Mouse (Mus musculus): Measurements from ENCODE around the gene Hspb8. TPM values are rescaled to one million over a fixed set of nuclear protein-coding genes. Genes with fewer than 3 reads are reported as not detected.

The Hspb8 gene
- polyA plus RNA-seq, 1 experiment = 64.0 TPM

GRCm38 (mm10) chr5:116405934-116406333, 16.7 kb downstream of the Hspb8 start:
- Histone ChIP-seq H3K4me1 (ENCODE audit: control insufficient read depth, insufficient read depth, low read length) (peaks cover 6% of the 10 kb centered on the region), H3K4me3 (ENCODE audit: low read depth, low read length) (no peak overlapping the region), H3K36me3 (ENCODE audit: control insufficient read depth, insufficient read depth, low read length, poor library complexity, severe bottlenecking) (0 out of 2 replicates have a peak, but pooled peaks cover 3% of the 10 kb centered on the region), H3K9ac (ENCODE audit: low read depth, poor library complexity, severe bottlenecking) (no peak overlapping the region), H3K27ac (ENCODE audit: insufficient read depth, low read length) (no peak overlapping the region), H3K27me3 (ENCODE audit: control insufficient read depth, insufficient read depth, low read length, poor library complexity, severe bottlenecking) (no peaks in the 10 kb centered on the region), H3K9me3 (replicated peaks; ENCODE audit: control insufficient read depth, insufficient read depth, low read length, poor library complexity, severe bottlenecking) (no peaks in the 10 kb centered on the region)
- TF ChIP-seq EP300 (IDR thresholded peaks at IDR 0.05; ENCODE audit: insufficient read depth, low read depth, low read length) (no peak), POLR2A (IDR thresholded peaks at IDR 0.05; ENCODE audit: insufficient read depth, low read length) (no peak), CTCF (IDR thresholded peaks at IDR 0.05; ENCODE audit: low read depth, low read length) (no peak)

- no peaks in the 10 kb centered on the region for H3K27me3 ChIP-seq (ENCODE audit: control insufficient read depth, insufficient read depth, low read length, poor library complexity, severe bottlenecking)
- H3K9ac ChIP-seq (ENCODE audit: low read depth, poor library complexity, severe bottlenecking) = no peak overlapping the region
- H3K4me3 ChIP-seq (ENCODE audit: low read depth, low read length) = no peak overlapping the region
- H3K9me3 ChIP-seq (replicated peaks; ENCODE audit: control insufficient read depth, insufficient read depth, low read length, poor library complexity, severe bottlenecking) = no peaks in the 10 kb centered on the region
- no peak overlapping the region for H3K27ac ChIP-seq (ENCODE audit: insufficient read depth, low read length)
- peaks cover 11% of the 10 kb centered on the region for H3K4me1 ChIP-seq (ENCODE audit: control insufficient read depth, insufficient read depth, low read length)
- H3K36me3 ChIP-seq (ENCODE audit: control insufficient read depth, insufficient read depth, low read length, poor library complexity, severe bottlenecking) = 0 out of 2 replicates have a peak, but pooled peaks cover 3% of the 10 kb centered on the region
- no peak for TF ChIP-seq POLR2A (IDR thresholded peaks at IDR 0.05; ENCODE audit: insufficient read depth, low read length)
- no peak for TF ChIP-seq EP300 (IDR thresholded peaks at IDR 0.05; ENCODE audit: insufficient read depth, low read depth, low read length)
- no peak for TF ChIP-seq CTCF (IDR thresholded peaks at IDR 0.05; ENCODE audit: low read depth, low read length)
Observed at GRCm38 (mm10) chr5:116404063-116404462, 18.6 kb downstream of the Hspb8 start.

DNA sequence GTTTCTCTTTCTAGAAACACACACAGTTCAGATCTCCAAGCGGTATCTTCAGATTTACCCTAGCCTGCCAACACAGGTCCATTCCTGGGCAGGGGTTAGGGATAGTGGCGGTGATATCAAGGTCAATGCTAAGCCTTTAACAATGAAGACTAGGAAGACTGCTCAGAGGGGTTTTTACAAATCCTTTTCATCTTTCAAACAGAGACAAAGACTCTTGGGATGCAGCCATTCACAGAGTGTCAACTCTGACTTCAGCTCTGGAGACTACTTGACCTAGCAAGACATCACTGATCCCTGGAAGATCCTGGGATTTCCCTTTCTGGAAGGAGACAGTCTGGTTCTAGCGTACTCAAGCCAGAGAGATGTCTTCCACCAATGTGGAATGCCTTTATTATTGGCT, 21.9 kb downstream of the Hspb8 start:
- no peak overlapping the region for H3K27ac ChIP-seq (ENCODE audit: insufficient read depth, low read length)
- no peaks in the 10 kb centered on the region for H3K36me3 ChIP-seq (ENCODE audit: control insufficient read depth, insufficient read depth, low read length, poor library complexity, severe bottlenecking)
- H3K4me1 ChIP-seq (ENCODE audit: control insufficient read depth, insufficient read depth, low read length) = peaks cover 9% of the 10 kb centered on the region
- no peak overlapping the region for H3K4me3 ChIP-seq (ENCODE audit: low read depth, low read length)
- TF ChIP-seq POLR2A (IDR thresholded peaks at IDR 0.05; ENCODE audit: insufficient read depth, low read length) = no peak
- TF ChIP-seq CTCF (IDR thresholded peaks at IDR 0.05; ENCODE audit: low read depth, low read length) = no peak
- TF ChIP-seq EP300 (IDR thresholded peaks at IDR 0.05; ENCODE audit: insufficient read depth, low read depth, low read length) = no peak
- no peaks in the 10 kb centered on the region for H3K9me3 ChIP-seq (replicated peaks; ENCODE audit: control insufficient read depth, insufficient read depth, low read length, poor library complexity, severe bottlenecking)
- no peaks in the 10 kb centered on the region for H3K27me3 ChIP-seq (ENCODE audit: control insufficient read depth, insufficient read depth, low read length, poor library complexity, severe bottlenecking)
- H3K9ac ChIP-seq (ENCODE audit: low read depth, poor library complexity, severe bottlenecking) = no peak overlapping the region

GRCm38 (mm10) chr5:116400042-116400730, 22.5 kb downstream of the Hspb8 start:
- Histone ChIP-seq H3K4me3 (ENCODE audit: low read depth, low read length) (no peak overlapping the region), H3K4me1 (ENCODE audit: control insufficient read depth, insufficient read depth, low read length) (peaks cover 9% of the 10 kb centered on the region), H3K36me3 (ENCODE audit: control insufficient read depth, insufficient read depth, low read length, poor library complexity, severe bottlenecking) (no peaks in the 10 kb centered on the region), H3K27ac (ENCODE audit: insufficient read depth, low read length) (no peak overlapping the region), H3K27me3 (ENCODE audit: control insufficient read depth, insufficient read depth, low read length, poor library complexity, severe bottlenecking) (no peaks in the 10 kb centered on the region), H3K9me3 (replicated peaks; ENCODE audit: control insufficient read depth, insufficient read depth, low read length, poor library complexity, severe bottlenecking) (no peaks in the 10 kb centered on the region), H3K9ac (ENCODE audit: low read depth, poor library complexity, severe bottlenecking) (no peak overlapping the region)
- no peak for TF ChIP-seq CTCF (IDR thresholded peaks at IDR 0.05; ENCODE audit: low read depth, low read length)
- no peak for TF ChIP-seq EP300 (IDR thresholded peaks at IDR 0.05; ENCODE audit: insufficient read depth, low read depth, low read length)
- TF ChIP-seq POLR2A (IDR thresholded peaks at IDR 0.05; ENCODE audit: insufficient read depth, low read length) = no peak

GRCm38 (mm10) chr5:116396104-116396503, 26.6 kb downstream of the Hspb8 start:
- Histone ChIP-seq H3K36me3 (ENCODE audit: control insufficient read depth, insufficient read depth, low read length, poor library complexity, severe bottlenecking) (no peaks in the 10 kb centered on the region), H3K9me3 (replicated peaks; ENCODE audit: control insufficient read depth, insufficient read depth, low read length, poor library complexity, severe bottlenecking) (no peaks in the 10 kb centered on the region), H3K4me3 (ENCODE audit: low read depth, low read length) (peak overlapping the region; percentile 42; the same call in 1 of the 2 replicates), H3K4me1 (ENCODE audit: control insufficient read depth, insufficient read depth, low read length) (peaks cover 6% of the 10 kb centered on the region), H3K27me3 (ENCODE audit: control insufficient read depth, insufficient read depth, low read length, poor library complexity, severe bottlenecking) (no peaks in the 10 kb centered on the region), H3K27ac (ENCODE audit: insufficient read depth, low read length) (peak overlapping the region; percentile 89), H3K9ac (ENCODE audit: low read depth, poor library complexity, severe bottlenecking) (no peak overlapping the region)
- TF ChIP-seq CTCF (IDR thresholded peaks at IDR 0.05; ENCODE audit: low read depth, low read length) (no peak), EP300 (IDR thresholded peaks at IDR 0.05; ENCODE audit: insufficient read depth, low read depth, low read length) (peak; percentile 94)

DNA sequence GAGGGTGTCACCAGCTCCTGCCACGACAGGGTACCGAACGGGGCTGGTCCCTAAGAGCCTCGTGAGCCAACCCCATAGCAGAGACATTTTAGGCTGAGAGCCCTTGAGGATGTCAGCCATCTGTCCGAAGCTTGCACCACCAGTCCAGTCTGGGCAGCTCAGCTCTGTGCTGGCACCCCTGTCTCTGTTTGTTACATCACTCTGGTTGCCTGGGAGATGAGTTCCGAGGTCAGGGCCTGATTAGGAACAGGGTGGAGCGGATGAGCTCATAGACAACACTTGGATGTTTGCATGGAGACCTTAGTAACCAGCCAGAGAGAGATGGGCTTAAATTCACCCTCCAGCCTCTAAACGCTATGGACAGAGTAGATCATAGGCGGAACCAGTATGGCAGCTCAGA, 30.1 kb downstream of the Hspb8 start:
- H3K4me1 ChIP-seq (ENCODE audit: control insufficient read depth, insufficient read depth, low read length) = peaks cover 8% of the 10 kb centered on the region
- no peak overlapping the region for H3K9ac ChIP-seq (ENCODE audit: low read depth, poor library complexity, severe bottlenecking)
- no peak overlapping the region for H3K27ac ChIP-seq (ENCODE audit: insufficient read depth, low read length)
- no peaks in the 10 kb centered on the region for H3K27me3 ChIP-seq (ENCODE audit: control insufficient read depth, insufficient read depth, low read length, poor library complexity, severe bottlenecking)
- H3K4me3 ChIP-seq (ENCODE audit: low read depth, low read length) = no peak overlapping the region
- no peaks in the 10 kb centered on the region for H3K9me3 ChIP-seq (replicated peaks; ENCODE audit: control insufficient read depth, insufficient read depth, low read length, poor library complexity, severe bottlenecking)
- TF ChIP-seq EP300 (IDR thresholded peaks at IDR 0.05; ENCODE audit: insufficient read depth, low read depth, low read length) = no peak
- TF ChIP-seq POLR2A (IDR thresholded peaks at IDR 0.05; ENCODE audit: insufficient read depth, low read length) = no peak
- TF ChIP-seq CTCF (IDR thresholded peaks at IDR 0.05; ENCODE audit: low read depth, low read length) = no peak
- no peaks in the 10 kb centered on the region for H3K36me3 ChIP-seq (ENCODE audit: control insufficient read depth, insufficient read depth, low read length, poor library complexity, severe bottlenecking)
